Mouse (Mus musculus) heart, adult 2 months (tissue): Measurements from ENCODE around the gene Mgarp. TPM values are rescaled to one million over a fixed set of nuclear protein-coding genes. Genes with fewer than 3 reads are reported as not detected.

Experiments
- DNase-seq, 2 experiments: peaks; one replicate each; pipeline ENCODE4 v3.0.0; 2021
- H3K27ac ChIP-seq: fragments of 200-600 bp; 2 replicates; pipeline ENCODE4 v1.8.1; 2022
- H3K27me3 ChIP-seq: fragments of 200-500 bp; 2 replicates; pipeline ENCODE4 v1.6.1; 2012; ENCODE audit warnings: mild to moderate bottlenecking, low read length, inconsistent platforms, mixed read lengths; ENCODE audit not compliant: control insufficient read depth, insufficient read depth
- H3K36me3 ChIP-seq: fragments of 200-500 bp; 2 replicates; pipeline ENCODE4 v1.6.1; 2012; ENCODE audit warnings: low read length, inconsistent platforms; ENCODE audit not compliant: control insufficient read depth, insufficient read depth
- H3K4me1 ChIP-seq: fragments of 200-500 bp; 2 replicates; pipeline ENCODE4 v1.6.1; 2011; ENCODE audit warnings: low read length; ENCODE audit not compliant: control insufficient read depth, insufficient read depth
- H3K4me3 ChIP-seq: fragments of 200-600 bp; 2 replicates; pipeline ENCODE4 v1.8.1; 2022
- H3K79me2 ChIP-seq: fragments of 200-500 bp; replicated peaks from 2 replicates; pipeline ENCODE4 v1.6.1; 2012; ENCODE audit warnings: mild to moderate bottlenecking, inconsistent platforms, low read length, moderate library complexity, mixed read lengths; ENCODE audit not compliant: control insufficient read depth, insufficient read depth
- H3K9ac ChIP-seq: fragments of 200-500 bp; 2 replicates; pipeline ENCODE4 v1.6.1; 2012; ENCODE audit warnings: low read depth, mild to moderate bottlenecking, control low read depth, inconsistent platforms, low read length, mixed read lengths
- CTCF ChIP-seq: fragments of 200-600 bp; IDR thresholded peaks from 2 replicates; pipeline ENCODE4 v1.8.1; 2022; ENCODE audit warnings: antibody characterized with exemption, mild to moderate bottlenecking, moderate library complexity
- EP300 ChIP-seq: fragments of 200-500 bp; IDR thresholded peaks from 2 replicates; pipeline ENCODE4 v1.6.1; 2011; ENCODE audit warnings: low read depth, low read length, control low read depth; ENCODE audit not compliant: insufficient read depth
- POLR2A ChIP-seq: fragments of 200-500 bp; IDR thresholded peaks from 2 replicates; pipeline ENCODE4 v1.6.1; 2011; ENCODE audit warnings: mild to moderate bottlenecking, low read depth, low read length, control low read depth; ENCODE audit not compliant: insufficient read depth
- WGBS: fragments of 180-500 bp; shearing (Covaris S2); methylation state at CpG from one replicate; pipeline ENCODE4 v1.1.7; 2018; 5-methylcytosine and 5-hydroxymethylcytosine counted together
- intact Hi-C: fragments of 180-260 bp; cut with DNase I; formaldehyde crosslinking; loops from one replicate; pipeline ENCODE4 v1.15.1; 2025
- polyA plus RNA-seq: library from polyadenylated mRNA; depleted of rRNA; stranded (reverse); fragments of >200 nt; gene quantifications from 2 replicates; pipeline ENCODE4 v1.2.3, GENCODE M21; 2012
- total RNA-seq, 2 experiments: library from RNA; stranded (reverse); gene quantifications; 2 replicates each; pipeline ENCODE4 v1.2.3; 2021

Gene Mgarp
- total and polyA plus RNA-seq, 3 experiments: 0.12 to 0.70 TPM; not detected in 1

DNA sequence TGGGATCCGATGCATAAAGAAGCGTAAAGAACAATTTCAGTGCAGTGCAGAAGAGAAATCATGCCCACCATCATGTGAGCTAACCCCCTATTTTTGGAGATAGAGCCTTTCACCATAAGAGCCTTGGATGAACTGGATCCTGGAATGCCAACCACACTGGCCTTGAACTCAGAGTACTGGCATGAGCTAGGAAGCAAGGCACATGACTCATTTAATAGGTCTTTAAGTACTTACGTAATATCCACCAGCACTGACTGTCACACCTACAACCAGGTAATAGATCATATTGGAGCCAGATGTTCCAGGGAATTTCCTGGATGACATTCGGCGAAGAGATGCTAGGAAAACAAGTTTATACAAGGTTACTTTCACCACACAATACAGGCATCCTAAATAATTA is 4.9 kb downstream of the Mgarp start:
- H3K36me3 ChIP-seq: no peaks in the 10 kb centered on the region
- H3K4me1 ChIP-seq: no peaks in the 10 kb centered on the region
- no peaks in the 10 kb centered on the region for H3K27me3 ChIP-seq
- intact Hi-C loops: no loop called here
- no peak overlapping the region for H3K27ac ChIP-seq
- no peak for TF ChIP-seq POLR2A
- no peak for TF ChIP-seq EP300
- TF ChIP-seq CTCF: no peak
- DNase-seq: no peak
- no peak overlapping the region for H3K4me3 ChIP-seq
- no peaks in the 10 kb centered on the region for H3K79me2 ChIP-seq
- 95% methylated on average over 5 of the region's 5 CpGs for WGBS
- no peak overlapping the region for H3K9ac ChIP-seq

DNA sequence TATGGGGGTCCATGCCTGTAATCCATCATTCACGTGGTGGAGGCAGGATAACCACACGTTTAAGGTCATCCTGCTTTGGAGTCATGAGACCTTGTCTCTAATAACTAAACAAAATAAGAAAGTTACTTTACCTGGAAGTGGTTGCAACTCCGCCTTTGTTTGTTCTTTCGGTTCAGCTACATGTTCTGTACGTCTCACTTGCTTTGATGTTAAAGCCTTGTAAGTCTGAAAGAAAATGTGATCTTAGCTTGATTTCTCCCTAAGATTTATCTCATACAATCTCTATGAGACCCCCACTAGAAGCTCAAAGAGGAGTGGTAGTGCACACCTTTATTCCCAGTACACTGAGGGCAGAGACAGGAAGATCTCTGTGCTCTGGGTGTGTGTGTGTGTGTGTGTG is 5.4 kb downstream of the Mgarp start:
- intact Hi-C loops: no loop called here
- TF ChIP-seq EP300 (no peak), POLR2A (no peak), CTCF (no peak)
- Histone ChIP-seq H3K4me1 (no peaks in the 10 kb centered on the region), H3K27me3 (no peaks in the 10 kb centered on the region), H3K4me3 (no peak overlapping the region), H3K9ac (no peak overlapping the region), H3K79me2 (no peaks in the 10 kb centered on the region), H3K36me3 (no peaks in the 10 kb centered on the region), H3K27ac (no peak overlapping the region)
- no peak for DNase-seq
- WGBS: 85% methylated on average over 5 of the region's 5 CpGs

DNA sequence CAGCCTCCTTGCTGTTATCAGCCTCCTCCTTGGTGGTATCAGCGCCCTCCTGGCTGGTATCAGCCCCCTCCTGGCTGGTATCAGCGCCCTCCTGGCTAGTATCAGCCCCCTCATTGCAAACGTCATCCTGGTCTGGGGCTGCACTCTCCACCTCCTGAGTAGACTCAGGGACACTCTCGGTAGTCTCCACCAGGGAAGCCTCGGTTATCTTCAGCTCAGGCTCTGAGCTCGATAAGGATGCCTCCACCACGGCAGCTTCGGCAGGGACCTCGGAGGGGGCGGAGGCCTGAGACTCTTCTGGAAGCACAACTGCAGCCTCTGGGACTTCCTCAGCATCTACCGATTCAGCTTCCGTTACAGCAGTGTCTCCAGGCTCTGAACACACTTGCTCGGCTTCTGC is 7.6 kb downstream of the Mgarp start:
- no peak overlapping the region for H3K27ac ChIP-seq
- no peak for DNase-seq
- TF ChIP-seq EP300 (no peak), CTCF (no peak), POLR2A (no peak)
- H3K4me1 ChIP-seq: no peaks in the 10 kb centered on the region
- no peaks in the 10 kb centered on the region for H3K79me2 ChIP-seq
- no peak overlapping the region for H3K9ac ChIP-seq
- 5% methylated on average over 13 of the region's 13 CpGs for WGBS
- H3K27me3 ChIP-seq: no peaks in the 10 kb centered on the region
- no peaks in the 10 kb centered on the region for H3K36me3 ChIP-seq
- no peak overlapping the region for H3K4me3 ChIP-seq
- intact Hi-C loops: no loop called here

DNA sequence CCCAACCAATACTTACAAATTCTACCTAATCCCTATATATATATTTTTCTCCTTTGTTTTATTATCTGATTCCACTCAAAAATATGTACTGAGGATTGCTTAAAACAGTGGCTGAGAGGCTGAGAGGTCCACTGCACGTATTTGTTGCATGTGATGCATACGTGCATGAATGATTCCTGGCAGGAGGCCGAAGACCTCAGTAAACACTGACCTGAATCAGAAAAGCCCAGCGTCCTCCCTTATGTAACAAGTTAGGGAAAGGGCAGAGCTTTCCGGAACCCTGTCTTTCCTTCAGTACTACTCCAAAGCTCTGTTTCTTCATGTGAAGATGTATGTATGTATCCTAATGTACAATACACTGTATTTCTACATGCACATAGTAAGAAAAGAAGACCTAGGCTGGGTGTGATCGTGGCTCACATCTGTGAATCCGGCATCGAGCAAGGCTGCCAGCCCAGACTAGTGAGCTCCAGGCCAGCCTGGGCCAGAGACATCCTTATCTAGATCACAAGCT is 8.6 kb downstream of the Mgarp start:
- intact Hi-C loops: no loop called here
- no peaks in the 10 kb centered on the region for H3K4me1 ChIP-seq
- no peak for DNase-seq
- no peak overlapping the region for H3K9ac ChIP-seq
- no peak overlapping the region for H3K4me3 ChIP-seq
- no peaks in the 10 kb centered on the region for H3K36me3 ChIP-seq
- H3K27me3 ChIP-seq: no peaks in the 10 kb centered on the region
- no peak overlapping the region for H3K27ac ChIP-seq
- no peak for TF ChIP-seq EP300
- no peak for TF ChIP-seq POLR2A
- no peak for TF ChIP-seq CTCF
- no peaks in the 10 kb centered on the region for H3K79me2 ChIP-seq
- WGBS: 84% methylated on average over 8 of the region's 8 CpGs

DNA sequence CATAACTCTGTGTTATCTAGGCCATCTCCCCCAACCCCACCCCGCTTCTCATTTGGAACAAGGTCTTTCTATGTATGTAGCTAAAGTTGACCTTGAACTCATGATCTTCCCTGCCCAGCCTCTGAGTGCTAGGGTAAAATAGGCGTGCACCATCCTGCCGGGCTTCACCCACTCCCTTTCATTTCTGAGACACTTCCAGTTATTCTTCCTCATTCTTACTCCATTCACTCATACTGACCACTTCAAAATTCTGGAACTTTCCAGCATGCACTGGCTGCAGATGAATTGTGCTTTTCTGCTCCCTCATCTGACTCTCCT is 9.4 kb downstream of the Mgarp start:
- Histone ChIP-seq H3K27me3 (no peaks in the 10 kb centered on the region), H3K36me3 (no peaks in the 10 kb centered on the region), H3K9ac (no peak overlapping the region), H3K4me1 (no peaks in the 10 kb centered on the region), H3K79me2 (no peaks in the 10 kb centered on the region), H3K4me3 (no peak overlapping the region), H3K27ac (no peak overlapping the region)
- intact Hi-C loops: no loop called here
- no peak for DNase-seq
- no peak for TF ChIP-seq EP300
- TF ChIP-seq POLR2A: no peak
- no peak for TF ChIP-seq CTCF
- WGBS: 69% methylated on average over 3 of the region's 3 CpGs

DNA sequence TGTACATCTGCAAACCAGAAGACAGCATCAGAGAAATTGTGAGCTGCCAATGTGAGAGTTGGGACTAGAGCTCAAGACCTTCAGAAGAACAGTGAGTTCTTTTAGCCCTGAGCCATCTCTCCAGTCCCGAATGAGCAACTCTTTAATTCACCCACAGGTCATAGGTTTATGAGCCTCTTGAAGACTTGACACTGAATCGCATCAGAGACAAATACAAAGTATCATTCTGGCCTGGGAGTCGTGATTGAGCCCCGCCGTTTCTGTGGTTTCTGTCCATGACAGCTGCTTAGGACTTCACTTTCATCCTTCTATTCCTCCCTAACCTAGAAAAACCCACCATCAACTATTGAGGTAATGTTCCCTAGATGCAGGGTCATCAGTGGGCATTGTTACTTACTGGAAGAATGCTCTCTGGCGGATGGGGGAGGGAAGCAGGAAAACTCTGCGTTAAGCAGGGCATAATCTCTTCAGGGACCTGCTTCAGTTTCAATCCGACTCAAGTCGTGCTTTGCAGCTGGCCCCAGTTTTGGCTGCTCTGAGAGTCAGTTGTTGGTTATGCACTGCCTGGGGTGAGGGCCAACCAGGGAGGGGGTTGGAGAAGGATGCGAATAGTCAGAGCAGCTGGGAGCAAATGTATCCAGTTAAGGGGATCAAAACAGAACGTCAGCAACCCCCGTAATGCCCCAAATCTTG is 10.0 kb downstream of the Mgarp start:
- no peak overlapping the region for H3K9ac ChIP-seq
- no peaks in the 10 kb centered on the region for H3K36me3 ChIP-seq
- no peaks in the 10 kb centered on the region for H3K4me1 ChIP-seq
- no peak for TF ChIP-seq EP300
- no peak for TF ChIP-seq CTCF
- TF ChIP-seq POLR2A: no peak
- H3K4me3 ChIP-seq: no peak overlapping the region
- DNase-seq: peak; percentile 38 to 55
- WGBS: 61% methylated on average over 12 of the region's 12 CpGs
- intact Hi-C loops: no loop called here
- no peaks in the 10 kb centered on the region for H3K79me2 ChIP-seq
- H3K27me3 ChIP-seq: no peaks in the 10 kb centered on the region
- H3K27ac ChIP-seq: no peak overlapping the region; the same call in 1 of the 2 replicates
